Mouse (Mus musculus): Measurements from ENCODE around the gene Zfp85. TPM values are rescaled to one million over a fixed set of nuclear protein-coding genes. Genes with fewer than 3 reads are reported as not detected.

Zfp85 gene
- polyA plus RNA-seq, 2 experiments from 2014 or later, result 14.1 to 16.6 TPM

Other genes with a start within 250 kb of the Zfp85 start
- gene Gm26965, start 229.1 kb downstream of the Zfp85 start, polyA plus RNA-seq (2017; shearing (Covaris generic)), result 1 to 10 TPM; 1.0 to 2.2 TPM
- 10 to 100 TPM; 53.6 to 54.3 TPM for gene Zfp87, start 229.1 kb downstream of the Zfp85 start, polyA plus RNA-seq (2017; shearing (Covaris generic))
- 10 to 100 TPM; 19.6 TPM for gene Zfp748, start 201.4 kb downstream of the Zfp85 start, polyA plus RNA-seq (2017; shearing (Covaris generic))
- gene Zfp729b, start 145.5 kb downstream of the Zfp85 start, polyA plus RNA-seq (2017; shearing (Covaris generic)), result 1 to 10 TPM; 7.5 to 9.8 TPM
- 1 to 10 TPM; 5.1 to 5.4 TPM for gene Gm49345, start 117.5 kb downstream of the Zfp85 start, polyA plus RNA-seq (2017; shearing (Covaris generic))
- 10 to 100 TPM in 1 of 2 experiments, 1 to 10 TPM in 1; 8.0 to 13.1 TPM for gene Zfp729a, start 117.4 kb downstream of the Zfp85 start, polyA plus RNA-seq (2017; shearing (Covaris generic))
- gene Zfp738, start 68.2 kb downstream of the Zfp85 start, polyA plus RNA-seq (2017; shearing (Covaris generic)), result 10 to 100 TPM; 18.9 to 21.8 TPM
- 1 to 10 TPM; 7.6 TPM for gene Zfp65, start 26.1 kb downstream of the Zfp85 start, polyA plus RNA-seq (2017; shearing (Covaris generic))
- 1 to 10 TPM; 1.5 to 2.9 TPM for gene Zfp493, start 24.5 kb upstream of the Zfp85 start, polyA plus RNA-seq (2017; shearing (Covaris generic))
- gene Zfp273, start 58.5 kb upstream of the Zfp85 start, polyA plus RNA-seq (2017; shearing (Covaris generic)), result 1 to 10 TPM; 6.1 to 8.8 TPM
- 1 to 10 TPM in 1 of 2 experiments, not detected in 1; 1.1 TPM for gene Gm10037, start 75.9 kb upstream of the Zfp85 start, polyA plus RNA-seq (2017; shearing (Covaris generic))
- not detected for gene BC048507, start 108.1 kb upstream of the Zfp85 start, polyA plus RNA-seq (2017; shearing (Covaris generic))

All from CD4-positive, CD25-positive, alpha-beta regulatory T cell, adult 4 months (primary cell).